Mouse (Mus musculus) layer of hippocampus, postnatal 10 days (tissue): ENCODE results near the gene Dennd1c. TPM values are rescaled to one million over a fixed set of nuclear protein-coding genes. Genes with fewer than 3 reads are reported as not detected.

Source experiments
- DNase-seq, 2 experiments: peaks; one replicate each; pipeline ENCODE4 v3.0.0; 2021; ENCODE audit warnings: low spot score in 2 of 2
- total RNA-seq, 2 experiments: library from RNA; stranded (reverse); gene quantifications; 2 replicates each; pipeline ENCODE4 v1.2.3; 2021

The Dennd1c gene
- total RNA-seq, 2 experiments from 2014 or later: 1.2 to 1.9 TPM

DNA sequence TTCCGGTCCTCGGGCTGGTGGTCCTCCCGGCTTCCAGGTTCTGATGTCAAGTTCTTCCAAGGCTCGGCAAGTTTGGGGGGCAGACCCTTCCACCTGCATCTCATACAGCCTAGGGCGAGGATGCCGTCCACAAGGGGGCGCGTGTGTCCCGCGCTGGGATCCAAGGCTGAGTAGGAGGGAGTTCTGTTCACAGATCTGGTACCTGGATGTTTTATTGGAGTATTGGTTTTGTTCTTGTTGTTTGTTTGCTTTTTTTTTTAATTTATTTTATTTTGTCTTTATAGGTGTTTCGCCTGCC, 18.3 kb upstream of the Dennd1c start:
- DNase-seq: peak; percentile 90 to 92

- no peak for DNase-seq
Observed at GRCm38 (mm10) chr17:57095855-57096622, 17.7 kb upstream of the Dennd1c start.

DNA sequence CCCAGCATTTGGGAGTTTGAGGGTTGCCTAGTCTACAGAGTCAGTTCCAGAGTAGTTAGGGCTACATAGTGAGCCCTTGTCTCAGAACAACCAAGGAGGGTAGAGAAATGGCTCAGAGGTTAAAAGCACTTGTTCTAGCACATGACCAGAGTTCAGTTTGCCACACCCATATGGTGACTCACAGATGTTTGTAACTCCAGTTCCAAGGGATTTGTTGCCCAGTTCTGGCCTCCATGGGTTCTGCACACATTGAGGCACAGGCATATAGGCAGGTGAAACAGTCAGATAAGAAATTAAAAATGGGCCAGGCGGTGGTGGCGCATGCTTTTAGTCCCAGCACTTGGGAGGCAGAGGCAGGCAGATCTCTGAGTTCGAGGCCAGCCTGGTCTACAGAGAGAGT, 15.9 kb upstream of the Dennd1c start:
- DNase-seq: no peak

GRCm38 (mm10) chr17:57087049-57087832, 8.9 kb upstream of the Dennd1c start, which contains the start of gene Tubb4a:
Tubb4a (minus strand) TSS chr17:57087782.
- peak; percentile 75 to 82 for DNase-seq

DNA sequence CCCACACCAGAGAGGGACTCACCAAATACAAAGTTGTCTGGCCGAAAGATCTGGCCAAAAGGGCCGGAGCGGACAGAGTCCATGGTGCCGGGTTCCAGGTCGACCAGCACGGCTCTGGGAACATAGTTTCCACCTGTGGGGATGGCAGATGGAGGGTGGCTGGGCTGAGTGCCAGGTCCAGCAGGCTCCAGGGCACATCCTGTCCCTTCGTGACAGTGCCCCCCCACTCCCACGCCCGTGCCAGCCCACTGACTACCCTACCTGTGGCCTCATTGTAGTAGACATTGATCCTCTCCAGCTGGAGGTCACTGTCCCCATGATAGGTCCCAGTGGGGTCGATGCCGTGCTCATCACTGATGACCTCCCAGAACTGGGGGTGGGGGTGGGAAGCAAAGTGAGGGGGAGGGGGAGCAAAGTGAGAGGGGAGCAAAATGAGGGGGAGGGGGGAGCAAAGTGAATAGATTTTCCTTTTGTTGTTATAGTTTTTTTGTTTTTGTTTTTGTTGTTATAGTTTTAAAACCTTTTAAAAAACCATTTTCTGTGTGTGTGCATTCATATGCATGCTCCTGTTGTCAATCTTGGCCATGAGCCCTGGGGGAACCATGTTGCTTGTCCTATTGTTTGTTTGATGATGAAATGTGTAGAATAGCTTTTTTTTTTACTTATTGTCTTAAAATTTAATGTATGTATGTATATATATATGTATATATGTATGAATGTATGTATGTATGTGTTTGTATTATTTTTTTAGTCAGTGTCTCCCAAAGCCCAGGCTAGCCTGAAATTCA, 7.8 kb upstream of the Dennd1c start:
- peak in 1 of 2 experiments; percentile 44 for DNase-seq

- DNase-seq: no peak
Observed at GRCm38 (mm10) chr17:57082481-57082880, 4.2 kb upstream of the Dennd1c start.

GRCm38 (mm10) chr17:57081234-57081842, 3.0 kb upstream of the Dennd1c start:
- no peak for DNase-seq

- DNase-seq: no peak
Observed at GRCm38 (mm10) chr17:57079919-57080318, 1.6 kb upstream of the Dennd1c start.

GRCm38 (mm10) chr17:57076916-57077315, 1.4 kb downstream of the Dennd1c start:
- no peak for DNase-seq

GRCm38 (mm10) chr17:57070699-57071098, 7.6 kb downstream of the Dennd1c start:
- no peak for DNase-seq

- no peak for DNase-seq
Observed at GRCm38 (mm10) chr17:57070272-57070671, 8.0 kb downstream of the Dennd1c start.

- DNase-seq: no peak
Observed at GRCm38 (mm10) chr17:57066908-57067307, 11.4 kb downstream of the Dennd1c start.

GRCm38 (mm10) chr17:57063031-57063430, 15.3 kb downstream of the Dennd1c start:
- DNase-seq: no peak

DNA sequence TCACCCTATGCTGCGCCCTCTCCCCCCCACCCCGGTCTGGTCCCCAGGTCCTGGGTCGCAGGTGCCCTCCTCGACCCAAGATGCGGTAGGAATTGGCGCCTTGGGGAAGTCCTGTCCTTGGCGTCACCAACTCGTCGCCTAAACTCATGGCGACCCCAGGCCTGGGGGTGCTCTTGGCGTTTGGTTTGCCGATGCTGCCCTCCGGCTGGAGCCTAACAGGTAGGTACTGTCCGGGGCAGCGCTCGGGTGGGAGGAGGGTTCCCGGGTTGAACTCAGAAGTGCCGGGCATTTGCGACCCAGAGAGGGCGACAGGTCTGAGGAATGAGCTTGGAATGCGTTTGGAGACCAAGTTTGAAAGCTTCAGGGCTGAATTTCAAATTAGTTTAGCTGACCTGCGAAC, 15.8 kb downstream of the Dennd1c start:
- DNase-seq: no peak

DNA sequence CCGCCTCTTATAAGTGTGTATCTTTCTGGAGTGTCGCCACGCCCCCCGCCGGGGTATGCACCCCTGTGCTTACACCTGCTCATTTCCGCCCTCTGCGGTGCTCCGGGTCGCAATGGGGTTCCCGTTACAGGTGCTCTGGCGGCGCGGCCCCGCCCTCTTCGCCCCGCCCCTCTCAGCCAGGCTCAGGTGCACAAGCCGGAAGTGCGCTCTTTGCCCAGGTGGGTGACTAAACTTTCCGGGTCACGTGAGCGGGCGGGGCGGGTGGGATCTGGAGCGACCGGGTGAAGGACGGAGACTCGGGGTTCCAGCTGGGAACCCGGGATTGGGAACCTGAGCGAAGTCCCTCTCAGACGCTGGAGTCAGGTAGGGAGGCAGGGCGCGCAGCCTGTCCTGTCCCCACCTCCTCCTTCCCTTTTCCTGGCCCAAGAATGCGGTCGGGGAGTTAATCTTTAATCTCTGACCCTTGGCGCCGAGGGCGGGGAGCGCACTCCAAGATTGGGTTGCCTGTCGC, 16.2 kb downstream of the Dennd1c start:
- DNase-seq: no peak

GRCm38 (mm10) chr17:57061069-57061468, 17.2 kb downstream of the Dennd1c start:
- no peak for DNase-seq

DNA sequence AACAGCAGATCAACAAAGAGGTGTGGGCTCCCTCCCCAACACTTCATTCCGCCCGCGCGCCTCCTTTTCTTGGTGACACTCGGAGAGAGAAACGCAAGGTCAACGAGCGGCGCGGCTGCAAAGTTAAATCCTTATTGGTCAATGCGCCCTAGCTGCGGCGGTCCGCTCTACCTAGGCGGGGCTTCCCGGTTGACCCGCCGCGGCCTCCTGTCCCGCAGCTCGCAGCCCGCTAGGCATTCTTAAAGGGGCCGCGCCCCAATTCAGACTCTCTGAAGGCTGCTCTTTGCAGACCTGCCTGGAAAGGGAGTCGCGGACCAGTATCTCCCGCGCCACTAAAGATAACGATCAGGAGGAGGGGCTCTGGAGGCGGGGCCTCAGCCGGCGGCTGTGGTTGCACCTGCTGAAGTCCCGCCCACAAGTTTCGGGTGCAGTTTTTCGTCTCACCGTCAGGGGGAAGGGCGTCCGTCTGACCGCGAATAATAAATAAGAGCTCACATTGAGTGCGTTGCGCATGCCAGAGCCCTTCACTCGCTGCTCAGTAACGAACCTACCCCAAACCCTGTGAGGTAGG, 18.0 kb downstream of the Dennd1c start:
- DNase-seq: peak; percentile 96

GRCm38 (mm10) chr17:57059486-57059977, 18.8 kb downstream of the Dennd1c start, which contains the start of gene Slc25a23:
Slc25a23 (minus strand) TSS chr17:57059863.
- peak; percentile 80 to 84 for DNase-seq

DNA sequence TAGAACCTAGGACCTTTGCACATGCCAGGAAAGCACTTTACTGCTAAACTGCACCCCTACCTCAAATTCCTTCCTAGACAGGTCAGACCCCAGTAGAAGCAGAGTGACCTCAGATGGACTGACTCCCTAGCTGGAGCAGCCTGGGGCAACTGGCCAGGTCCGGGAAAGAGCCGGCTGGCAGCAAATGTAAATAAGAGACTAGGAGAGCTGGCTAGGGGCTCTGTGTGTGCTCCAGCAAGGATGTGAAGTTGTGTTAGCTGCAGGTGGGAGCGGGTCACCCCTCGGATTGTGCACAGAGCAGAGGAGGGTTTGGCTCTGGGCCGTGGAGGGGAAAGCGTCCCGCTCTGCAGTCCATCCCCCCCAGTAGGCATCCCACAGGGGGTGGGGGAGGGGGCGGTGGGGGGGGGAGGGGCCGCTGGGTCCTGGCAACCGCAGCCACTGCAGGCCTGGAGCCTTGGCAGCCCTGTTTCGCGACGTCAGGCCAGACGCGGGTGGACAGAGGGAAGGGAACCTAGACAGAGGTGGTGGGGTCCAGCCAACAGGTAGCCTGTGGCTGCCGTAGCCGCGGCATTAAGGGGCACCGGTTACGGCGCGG, 19.3 kb downstream of the Dennd1c start, which contains the start of gene Crb3:
Crb3 (plus strand) TSS at position 215 of the 595 bp plus-strand sequence.
- DNase-seq: peak; percentile 52 to 64

DNA sequence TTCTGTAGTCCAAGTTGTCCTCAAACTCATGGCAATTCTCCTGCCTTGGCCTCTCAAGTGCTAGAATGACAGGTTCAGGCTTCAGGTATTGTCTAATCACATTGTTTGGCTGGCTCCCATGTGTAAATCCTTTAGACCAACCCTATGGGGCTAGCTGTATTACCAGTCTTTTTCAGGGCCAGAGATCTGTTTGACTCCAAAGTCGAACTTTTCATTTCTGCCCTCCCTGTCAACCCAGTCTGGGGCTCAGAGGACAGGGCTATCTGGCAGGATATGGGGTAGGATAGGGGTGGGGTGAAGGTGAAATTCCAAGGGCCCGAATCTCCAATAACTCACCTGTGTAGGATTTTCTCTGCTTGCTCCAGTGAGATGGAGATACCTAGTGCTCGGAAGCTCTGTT, 22.1 kb downstream of the Dennd1c start:
- DNase-seq: no peak
